Mouse (Mus musculus) testis, adult 2 months (tissue): Measurements from ENCODE around the gene Gna14. TPM values are rescaled to one million over a fixed set of nuclear protein-coding genes. Genes with fewer than 3 reads are reported as not detected.

Experiments
- H3K27ac ChIP-seq: fragments of 200-500 bp; 2 replicates; pipeline ENCODE4 v1.5.1; 2012; ENCODE audit warnings: low read depth, low read length; ENCODE audit not compliant: control insufficient read depth, insufficient read depth
- H3K27me3 ChIP-seq: fragments of 200-500 bp; 2 replicates; pipeline ENCODE4 v1.6.1; 2012; ENCODE audit warnings: mild to moderate bottlenecking, low read length, moderate library complexity; ENCODE audit not compliant: control insufficient read depth, insufficient read depth
- H3K36me3 ChIP-seq: fragments of 200-500 bp; 2 replicates; pipeline ENCODE4 v1.6.1; 2012; ENCODE audit warnings: mild to moderate bottlenecking, low read length; ENCODE audit not compliant: control insufficient read depth, insufficient read depth
- H3K4me1 ChIP-seq: fragments of 200-500 bp; 2 replicates; pipeline ENCODE4 v1.6.1; 2012; ENCODE audit warnings: low read length; ENCODE audit not compliant: control insufficient read depth, insufficient read depth
- H3K4me3 ChIP-seq: fragments of 200-500 bp; 2 replicates; pipeline ENCODE4 v1.5.1; 2012; ENCODE audit warnings: low read depth, mild to moderate bottlenecking, low read length, moderate library complexity, mixed read lengths; ENCODE audit not compliant: control insufficient read depth
- CTCF ChIP-seq: fragments of 200-500 bp; IDR thresholded peaks from 2 replicates; pipeline ENCODE4 v1.5.1; 2012; ENCODE audit warnings: low read depth, mild to moderate bottlenecking, inconsistent platforms, low read length, moderate library complexity; ENCODE audit not compliant: control insufficient read depth, insufficient read depth, insufficient replicate concordance
- POLR2A ChIP-seq: fragments of 200-500 bp; IDR thresholded peaks from 2 replicates; pipeline ENCODE4 v1.6.1; 2012; ENCODE audit warnings: low read depth, mild to moderate bottlenecking, inconsistent platforms, low read length, moderate library complexity; ENCODE audit not compliant: control insufficient read depth
- polyA plus RNA-seq: library from polyadenylated mRNA; depleted of rRNA; stranded (reverse); fragments of >200 nt; gene quantifications from 2 replicates; pipeline ENCODE4 v1.2.3, GENCODE M21; 2012

Gene Gna14
- polyA plus RNA-seq, 1 experiment, result 6.4 TPM

DNA sequence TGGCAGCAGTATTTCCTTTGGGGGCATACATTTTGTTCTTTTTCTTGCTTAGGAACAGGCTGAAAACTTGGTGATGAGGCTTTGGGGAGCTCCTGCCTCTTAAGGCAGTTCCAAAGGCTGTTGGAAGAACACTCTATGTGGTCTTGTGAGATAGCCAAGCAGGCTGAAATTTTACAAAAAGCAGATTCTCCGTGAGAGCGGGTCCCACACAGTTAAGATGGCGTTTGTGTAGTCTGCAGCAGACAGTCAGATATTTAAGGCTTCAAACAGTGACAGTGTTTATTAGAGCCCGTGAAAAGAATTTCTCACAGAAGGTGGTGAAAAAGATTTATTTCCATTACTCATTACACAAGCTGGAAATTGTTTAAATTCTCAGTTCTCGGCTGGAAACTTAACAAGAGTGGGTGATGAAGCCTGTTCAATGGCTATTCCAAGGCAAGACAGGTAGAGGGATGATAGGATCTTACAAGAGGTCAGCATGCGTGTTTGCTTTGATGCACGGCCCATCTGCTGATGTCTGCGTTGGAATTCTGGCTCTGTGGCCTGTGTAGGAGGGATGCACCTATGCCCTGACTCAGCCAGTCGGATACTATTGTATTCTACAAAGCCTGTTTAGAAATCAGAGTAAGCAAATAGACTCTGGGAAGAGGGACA, 123.8 kb downstream of the Gna14 start:
- H3K4me3 ChIP-seq, result no peak overlapping the region
- H3K36me3 ChIP-seq, result no peaks in the 10 kb centered on the region
- no peak overlapping the region for H3K27ac ChIP-seq
- H3K4me1 ChIP-seq, result no peaks in the 10 kb centered on the region
- H3K27me3 ChIP-seq, result no peaks in the 10 kb centered on the region
- TF ChIP-seq POLR2A, result no peak
- no peak for TF ChIP-seq CTCF

DNA sequence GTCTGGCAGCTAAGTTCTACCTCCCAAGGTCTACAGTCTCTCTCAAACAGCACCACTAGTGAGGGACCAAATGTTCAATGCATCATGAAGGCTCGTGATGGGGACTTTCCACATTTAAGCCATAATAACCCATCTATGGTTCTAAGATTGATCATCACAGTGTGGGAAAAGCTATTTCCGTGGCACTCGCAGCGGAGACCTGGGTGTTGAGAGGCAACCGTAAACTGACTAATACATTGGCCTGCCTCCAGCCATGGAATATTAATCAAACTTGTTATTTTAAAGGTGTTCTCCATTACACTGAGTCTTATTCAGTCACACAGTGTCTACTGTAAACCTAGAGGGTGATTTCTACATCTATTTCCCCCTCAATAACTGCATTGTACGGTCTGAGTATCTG, 127.1 kb downstream of the Gna14 start:
- Histone ChIP-seq H3K27ac (no peak overlapping the region), H3K27me3 (no peaks in the 10 kb centered on the region), H3K4me1 (no peaks in the 10 kb centered on the region), H3K4me3 (no peak overlapping the region), H3K36me3 (no peaks in the 10 kb centered on the region)
- TF ChIP-seq CTCF (no peak), POLR2A (no peak)

DNA sequence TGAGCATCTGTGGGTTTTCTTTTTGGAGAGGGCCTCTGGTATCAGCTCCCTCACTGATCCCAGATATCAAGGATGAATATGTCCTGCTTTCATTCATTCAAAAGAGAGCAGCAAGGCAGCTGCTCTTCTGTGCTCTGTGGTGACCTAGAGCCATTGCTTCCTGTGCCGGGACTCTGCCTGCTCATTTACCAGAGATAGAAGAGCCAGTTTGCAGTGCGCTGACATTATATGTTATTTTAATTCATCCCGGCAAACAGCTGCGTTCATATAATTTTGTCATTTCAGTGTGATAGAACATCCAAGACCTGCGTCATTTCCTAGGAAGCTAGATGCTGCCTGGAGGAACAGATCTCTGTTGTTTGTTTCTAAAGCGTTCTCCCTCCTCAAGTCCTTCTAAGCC, 141.2 kb downstream of the Gna14 start:
- no peak overlapping the region for H3K27ac ChIP-seq
- no peaks in the 10 kb centered on the region for H3K4me1 ChIP-seq
- H3K27me3 ChIP-seq, result no peaks in the 10 kb centered on the region
- no peak overlapping the region for H3K4me3 ChIP-seq
- TF ChIP-seq CTCF (no peak), POLR2A (no peak)
- H3K36me3 ChIP-seq, result no peaks in the 10 kb centered on the region

DNA sequence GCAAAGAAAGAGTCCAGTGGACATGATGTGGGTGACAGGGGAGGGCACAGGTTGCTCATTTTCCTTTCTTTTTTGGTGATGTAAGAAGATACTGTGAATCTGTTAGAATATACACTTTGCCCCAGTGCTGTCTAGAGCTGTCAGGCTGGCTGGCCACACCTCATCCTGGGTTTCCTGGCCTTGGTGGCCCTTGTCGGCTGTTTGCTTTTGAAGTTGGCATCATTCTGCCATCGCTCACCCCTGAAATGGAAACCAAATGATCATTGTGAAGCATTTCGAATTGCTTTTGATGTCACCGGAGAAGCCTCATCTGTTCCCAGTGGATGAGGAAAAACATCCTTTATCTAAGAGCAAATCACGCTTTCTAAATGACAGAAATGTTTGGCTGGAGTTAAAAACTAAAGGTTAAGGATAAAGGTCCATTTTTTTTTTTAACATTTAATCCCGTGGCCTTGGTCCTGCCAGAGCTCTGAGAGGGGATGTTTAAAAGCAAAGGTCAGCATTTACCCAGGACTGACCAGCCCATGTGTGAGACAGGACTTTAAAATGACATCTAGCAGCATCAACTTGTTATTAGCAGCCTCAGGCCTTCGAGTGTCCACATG, 144.2 kb downstream of the Gna14 start:
- Histone ChIP-seq H3K36me3 (no peaks in the 10 kb centered on the region), H3K27ac (no peak overlapping the region), H3K27me3 (no peaks in the 10 kb centered on the region), H3K4me1 (no peaks in the 10 kb centered on the region), H3K4me3 (no peak overlapping the region)
- no peak for TF ChIP-seq POLR2A

DNA sequence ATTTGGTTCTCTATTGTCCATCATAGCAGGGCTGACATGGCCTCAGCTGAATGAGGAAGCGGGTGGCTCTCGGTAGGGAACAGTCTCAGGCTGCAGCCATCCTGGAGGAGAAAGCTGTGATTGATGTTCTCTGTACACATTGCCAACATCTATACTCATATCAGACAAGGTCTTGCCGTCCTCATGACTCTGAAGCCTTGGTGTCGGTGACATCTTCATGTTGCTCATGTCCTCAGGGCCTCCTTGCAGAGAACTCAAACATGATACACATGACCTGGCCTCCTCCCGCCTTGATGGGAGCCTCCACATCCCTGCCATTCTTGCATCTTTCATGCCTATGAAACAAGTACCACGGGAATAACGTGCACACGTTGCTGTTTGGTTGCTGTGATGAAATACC, 144.9 kb downstream of the Gna14 start:
- no peaks in the 10 kb centered on the region for H3K4me1 ChIP-seq
- TF ChIP-seq CTCF (no peak), POLR2A (no peak)
- H3K27ac ChIP-seq, result no peak overlapping the region
- H3K4me3 ChIP-seq, result no peak overlapping the region
- H3K36me3 ChIP-seq, result no peaks in the 10 kb centered on the region
- no peaks in the 10 kb centered on the region for H3K27me3 ChIP-seq

DNA sequence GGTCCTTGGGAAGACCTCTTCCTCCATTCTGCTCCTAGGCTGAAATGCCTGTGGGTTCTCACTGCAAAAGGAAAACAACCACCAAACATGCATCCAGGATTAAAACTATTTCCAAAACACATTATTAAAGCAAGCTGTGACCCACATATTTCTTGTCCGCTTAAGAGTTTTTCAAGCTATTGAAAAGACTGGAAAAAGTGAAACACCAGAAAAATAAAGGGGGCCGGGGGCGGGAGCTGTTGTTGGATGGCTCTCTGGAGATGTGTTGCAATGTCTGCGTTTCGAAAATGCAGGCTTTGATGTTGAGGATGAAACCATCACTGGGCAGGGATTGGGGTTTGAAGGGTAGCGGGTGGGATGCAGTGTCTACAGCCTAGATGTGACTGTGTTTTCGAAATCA, 149.0 kb downstream of the Gna14 start:
- no peak for TF ChIP-seq POLR2A
- no peak for TF ChIP-seq CTCF
- no peak overlapping the region for H3K4me3 ChIP-seq
- H3K27ac ChIP-seq, result no peak overlapping the region
- no peaks in the 10 kb centered on the region for H3K27me3 ChIP-seq
- no peaks in the 10 kb centered on the region for H3K4me1 ChIP-seq
- no peaks in the 10 kb centered on the region for H3K36me3 ChIP-seq

DNA sequence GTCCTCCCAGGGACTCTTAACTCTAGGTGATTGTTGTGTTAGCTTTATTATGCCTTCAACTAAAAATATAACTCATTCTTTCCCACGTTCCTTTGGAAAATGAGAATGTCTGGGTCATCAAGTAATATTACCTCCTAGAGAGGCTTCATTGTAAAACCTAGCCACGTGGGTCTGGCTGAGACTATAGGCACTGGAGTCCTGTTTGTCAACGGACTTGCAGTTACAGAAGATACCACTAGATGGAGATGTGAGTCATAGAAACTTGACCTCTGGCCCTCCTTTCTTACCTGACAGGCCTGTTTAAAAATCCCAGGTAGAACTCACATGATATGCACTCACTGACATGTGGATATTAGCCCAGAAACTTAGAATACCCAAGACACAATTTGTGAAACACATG, 149.8 kb downstream of the Gna14 start:
- Histone ChIP-seq H3K36me3 (no peaks in the 10 kb centered on the region), H3K27me3 (no peaks in the 10 kb centered on the region), H3K27ac (no peak overlapping the region), H3K4me3 (no peak overlapping the region), H3K4me1 (no peaks in the 10 kb centered on the region)
- no peak for TF ChIP-seq CTCF
- no peak for TF ChIP-seq POLR2A
